In genomic region chr13:9027251-9027650, GRCm38 (mm10) we compare ENCODE assay signal across 17 mouse cellular contexts. TPM values are rescaled to one million over a fixed set of nuclear protein-coding genes. Genes with fewer than 3 reads are reported as not detected.
DNase-seq lines count a peak whose midpoint lies in the region; ATAC-seq and TF ChIP-seq lines count a peak whose summit lies in the region.
"Had no signal": no experiment of that assay in that cellular context is flagged by ENCODE, and none has a peak within 500 bp of the region (broad histone marks: within the 10 kb centered on the region; RNA-seq: fewer than 3 reads in every experiment).

No protein-coding gene starts in this region.

- no peak for ATAC-seq in stomach, embryonic 16.5 days (ENCODE audit: insufficient read depth, low FRiP score)
- no peak; the same call in 1 of the 2 replicates for ATAC-seq in stomach, postnatal 0 days (ENCODE audit: low FRiP score, low TSS enrichment)
- ATAC-seq in erythroid progenitor cell, adult 5-6 weeks (replicated peaks; ENCODE audit: low FRiP score, poor library complexity, severe bottlenecking), result no peak
- ATAC-seq: intestine, postnatal 0 days had no signal

- H3K9ac ChIP-seq in stomach, embryonic 16.5 days (ENCODE audit: low read length), result no peak overlapping the region
- H3K9ac ChIP-seq in stomach, postnatal 0 days (ENCODE audit: low read length), result no peak overlapping the region

- no peak for TF ChIP-seq EP300 in stomach, postnatal 0 days (optimal IDR thresholded peaks at IDR 0.05)

- no peak overlapping the region for H3K4me2 ChIP-seq in stomach, embryonic 16.5 days (ENCODE audit: low read depth, low read length)
- no peak overlapping the region for H3K4me2 ChIP-seq in stomach, postnatal 0 days (replicated peaks; ENCODE audit: low read depth)

- H3K36me3 ChIP-seq in stomach, embryonic 16.5 days (ENCODE audit: control insufficient read depth, insufficient read depth, low read length), result no peaks in the 10 kb centered on the region
- H3K36me3 ChIP-seq in stomach, postnatal 0 days (ENCODE audit: control insufficient read depth, insufficient read depth, low read length), result no peaks in the 10 kb centered on the region
- H3K36me3 ChIP-seq: hindbrain, embryonic 10.5 days had no signal

- peak overlapping the region; percentile 52; the same call in 1 of the 2 replicates for H3K27ac ChIP-seq in stomach, embryonic 16.5 days (ENCODE audit: low read length)
- no peak overlapping the region for H3K27ac ChIP-seq in stomach, postnatal 0 days (replicated peaks)
- H3K27ac ChIP-seq: hindbrain, embryonic 10.5 days had no signal

- no peak for TF ChIP-seq CTCF in stomach, postnatal 0 days (IDR thresholded peaks at IDR 0.05; ENCODE audit: low read depth)

- H3K4me3 ChIP-seq in stomach, embryonic 16.5 days (replicated peaks; ENCODE audit: low read length), result no peak overlapping the region
- no peak overlapping the region for H3K4me3 ChIP-seq in stomach, postnatal 0 days (ENCODE audit: low read depth, low read length)
- H3K4me3 ChIP-seq: erythroblast, embryonic 14.5 days; hindbrain, embryonic 10.5 days had no signal

- H3K27me3 ChIP-seq in stomach, embryonic 16.5 days (ENCODE audit: control insufficient read depth, insufficient read depth, low read length), result no peaks in the 10 kb centered on the region
- no peaks in the 10 kb centered on the region for H3K27me3 ChIP-seq in stomach, postnatal 0 days (ENCODE audit: control insufficient read depth, insufficient read depth, low read length)

- no peaks in the 10 kb centered on the region for H3K4me1 ChIP-seq in stomach, embryonic 16.5 days (ENCODE audit: control insufficient read depth, insufficient read depth, low read length)
- H3K4me1 ChIP-seq in stomach, postnatal 0 days (replicated peaks; ENCODE audit: control insufficient read depth, insufficient read depth), result no peaks in the 10 kb centered on the region
- H3K4me1 ChIP-seq: hindbrain, embryonic 10.5 days had no signal

- DNase-seq in embryo, embryonic 11 days, result peak; percentile 2
- no peak for DNase-seq in embryo, embryonic 10 days (ENCODE audit: low spot score)
- DNase-seq in stomach, postnatal 0 days (ENCODE audit: low spot score), result no peak
- DNase-seq in induced T-regulatory cell, adult 2 months (ENCODE audit: low read depth), result peak; percentile 6
- no peak for DNase-seq in frontal cortex, postnatal 14 days (ENCODE audit: low spot score in 2 of 2)
- DNase-seq in cerebellum, adult 11-12 months, result no peak
- DNase-seq: cerebellum, adult 2 months; kidney, postnatal 36 days; layer of hippocampus, postnatal 36 days; left cerebral cortex, postnatal 4 days; lung, adult 18-20 months; retina, postnatal 1 day had no signal

- H3K9me3 ChIP-seq in stomach, embryonic 16.5 days (replicated peaks; ENCODE audit: control insufficient read depth, low read length), result no peaks in the 10 kb centered on the region
- no peaks in the 10 kb centered on the region for H3K9me3 ChIP-seq in stomach, postnatal 0 days (ENCODE audit: control insufficient read depth, low read length)
- H3K9me3 ChIP-seq: hindbrain, embryonic 10.5 days had no signal

- WGBS in stomach, embryonic 16.5 days, result 38% methylated on average over 1 of the region's 1 CpGs
- WGBS in stomach, postnatal 0 days, result 47% methylated on average over 1 of the region's 1 CpGs

RNA-seq across cellular contexts. Expression of gene Gtpbp4, which starts 31.4 kb away (rescaled TPM):
- 62.2 and 64.8 TPM in 2 replicates for polyA plus RNA-seq in stomach, embryonic 16.5 days (2015; fragmentation: Nextera tagmentation; extraction: Ambion mirVana)
- 43.5 and 50.0 TPM in 2 replicates for polyA plus RNA-seq in stomach, postnatal 0 days (2015; fragmentation: Nextera tagmentation; extraction: Ambion mirVana)
- 13.7 and 24.7 TPM in 2 replicates for total RNA-seq in erythroid progenitor cell, adult 5-6 weeks (2015; ENCODE audit: low replicate concordance)
- total RNA-seq in erythroid progenitor cell, adult 5-6 weeks (2017; ENCODE audit: low replicate concordance), result 22.9 and 25.8 TPM in 2 replicates

Comparison
In these comparisons a context has a peak if more than half of its experiments do, and no peak if none do; other contexts are left out.
1. DNase-seq: peak in embryo, embryonic 11 days (single experiment) and induced T-regulatory cell, adult 2 months (single experiment); none in embryo, embryonic 10 days (single experiment), stomach, postnatal 0 days (single experiment), frontal cortex, postnatal 14 days (0 of 2) and cerebellum, adult 11-12 months (single experiment).